Mouse (Mus musculus): ENCODE data around the gene Unc93b1. TPM values are rescaled to one million over a fixed set of nuclear protein-coding genes. Genes with fewer than 3 reads are reported as not detected.

Unc93b1 gene
- polyA plus RNA-seq, 1 experiment from 2014 or later: 12.4 TPM

DNA sequence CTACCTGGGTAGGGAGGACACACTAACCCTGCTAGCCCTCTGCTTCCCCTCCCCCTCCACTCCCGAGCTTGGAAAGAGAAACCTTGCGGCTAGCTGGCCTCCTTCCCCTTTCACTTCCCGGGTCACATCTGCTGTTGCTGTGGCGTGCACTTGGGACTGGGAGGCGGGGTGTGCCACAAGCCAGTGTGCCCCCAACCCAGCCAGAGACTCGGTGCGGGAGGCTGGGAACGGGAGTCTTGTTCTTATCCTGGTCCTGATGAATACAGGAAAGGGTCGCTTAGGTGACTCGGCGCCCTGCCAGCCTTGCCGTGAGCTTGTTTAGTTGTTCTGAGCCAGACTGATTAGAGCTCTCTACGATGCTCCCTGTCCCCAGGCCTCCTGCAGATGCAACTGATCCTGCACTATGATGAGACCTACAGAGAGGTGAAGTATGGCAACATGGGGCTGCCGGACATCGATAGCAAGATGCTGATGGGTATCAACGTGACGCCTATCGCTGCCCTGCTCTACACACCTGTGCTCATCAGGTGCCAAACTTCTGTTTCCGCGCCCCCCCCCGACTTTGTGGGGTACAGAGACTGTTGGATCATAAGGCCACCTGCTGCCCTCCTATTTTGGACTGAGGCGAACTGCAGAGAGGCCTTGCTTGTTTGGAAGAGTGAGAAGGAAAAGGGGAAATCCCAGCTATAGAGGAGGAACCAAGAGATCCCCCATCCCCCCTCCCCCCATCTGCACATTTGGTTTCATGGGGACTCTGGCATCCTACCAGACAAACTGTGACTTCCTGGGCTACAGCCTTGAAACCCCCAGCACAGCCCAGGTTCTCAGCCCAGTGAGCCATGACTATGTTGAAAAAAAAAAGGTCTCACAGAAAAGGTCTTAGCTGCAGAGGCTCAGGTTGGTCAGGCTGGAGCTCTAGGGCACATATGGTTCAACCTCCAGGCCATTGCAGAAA, 1.2 kb downstream of the Unc93b1 start:
- peak overlapping the region; percentile 89 for H3K4me2 ChIP-seq (replicated peaks; ENCODE audit: low read depth, low read length)
- H3K9ac ChIP-seq (ENCODE audit: low read depth, low read length): peak overlapping the region; percentile 59
- no peaks in the 10 kb centered on the region for H3K36me3 ChIP-seq (ENCODE audit: control insufficient read depth, insufficient read depth, low read length)
- 0 out of 2 replicates have a peak, but pooled peaks have one; percentile 17 for ATAC-seq (ENCODE audit: low FRiP score, low TSS enrichment)
- WGBS: 6% methylated on average over 22 of the region's 22 CpGs
- peak overlapping the region; percentile 50 for H3K4me3 ChIP-seq (ENCODE audit: low read length)
- no peaks in the 10 kb centered on the region for H3K27me3 ChIP-seq (ENCODE audit: control insufficient read depth, insufficient read depth, low read length)
- no peak overlapping the region for H3K27ac ChIP-seq (ENCODE audit: low read depth, low read length)
- peaks cover 6% of the 10 kb centered on the region; the same call in 1 of the 2 replicates for H3K4me1 ChIP-seq (ENCODE audit: control insufficient read depth, insufficient read depth, low read length)
- no peaks in the 10 kb centered on the region for H3K9me3 ChIP-seq (ENCODE audit: control insufficient read depth, low read length)

DNA sequence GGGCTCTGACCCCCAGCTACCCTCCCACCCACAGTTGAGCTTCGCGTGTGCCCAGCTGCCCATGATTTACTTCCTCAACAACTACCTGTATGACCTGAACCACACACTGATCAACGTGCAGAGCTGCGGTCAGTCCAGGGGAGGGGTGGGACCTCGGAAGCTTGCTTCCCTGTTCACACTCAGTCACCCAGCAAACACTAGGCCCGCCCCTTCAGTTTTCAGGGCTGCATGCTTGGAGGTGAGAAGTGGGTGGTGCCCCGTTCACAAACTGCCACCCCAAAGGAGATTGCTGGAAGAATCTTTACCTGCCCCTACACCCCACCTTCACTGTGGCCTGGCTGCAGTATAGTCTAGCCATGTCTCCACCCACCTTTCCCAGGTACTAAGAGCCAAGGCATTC, 7.3 kb downstream of the Unc93b1 start:
- no peak for ATAC-seq (ENCODE audit: low FRiP score, low TSS enrichment)
- Histone ChIP-seq H3K4me1 (ENCODE audit: control insufficient read depth, insufficient read depth, low read length) (no peaks in the 10 kb centered on the region), H3K4me3 (ENCODE audit: low read length) (no peak overlapping the region), H3K27me3 (ENCODE audit: control insufficient read depth, insufficient read depth, low read length) (no peaks in the 10 kb centered on the region), H3K36me3 (ENCODE audit: control insufficient read depth, insufficient read depth, low read length) (no peaks in the 10 kb centered on the region), H3K9ac (ENCODE audit: low read depth, low read length) (no peak overlapping the region), H3K4me2 (replicated peaks; ENCODE audit: low read depth, low read length) (no peak overlapping the region), H3K27ac (ENCODE audit: low read depth, low read length) (no peak overlapping the region), H3K9me3 (ENCODE audit: control insufficient read depth, low read length) (no peaks in the 10 kb centered on the region)
- WGBS: 86% methylated on average over 7 of the region's 7 CpGs

- no peaks in the 10 kb centered on the region for H3K9me3 ChIP-seq (ENCODE audit: control insufficient read depth, low read length)
- no peak overlapping the region for H3K27ac ChIP-seq (ENCODE audit: low read depth, low read length)
- 0 out of 2 replicates have a peak, but pooled peaks have one; percentile 28 for ATAC-seq (ENCODE audit: low FRiP score, low TSS enrichment)
- H3K4me2 ChIP-seq (replicated peaks; ENCODE audit: low read depth, low read length): peak overlapping the region; percentile 25
- no peaks in the 10 kb centered on the region for H3K4me1 ChIP-seq (ENCODE audit: control insufficient read depth, insufficient read depth, low read length)
- no peaks in the 10 kb centered on the region for H3K36me3 ChIP-seq (ENCODE audit: control insufficient read depth, insufficient read depth, low read length)
- H3K4me3 ChIP-seq (ENCODE audit: low read length): no peak overlapping the region
- 23% methylated on average over 27 of the region's 27 CpGs for WGBS
- no peaks in the 10 kb centered on the region for H3K27me3 ChIP-seq (ENCODE audit: control insufficient read depth, insufficient read depth, low read length)
- H3K9ac ChIP-seq (ENCODE audit: low read depth, low read length): no peak overlapping the region
Measured at GRCm38 (mm10) chr19:3942986-3943735, 8.2 kb downstream of the Unc93b1 start.

- Histone ChIP-seq H3K4me2 (replicated peaks; ENCODE audit: low read depth, low read length) (no peak overlapping the region), H3K27ac (ENCODE audit: low read depth, low read length) (no peak overlapping the region), H3K9ac (ENCODE audit: low read depth, low read length) (no peak overlapping the region), H3K27me3 (ENCODE audit: control insufficient read depth, insufficient read depth, low read length) (no peaks in the 10 kb centered on the region), H3K4me1 (ENCODE audit: control insufficient read depth, insufficient read depth, low read length) (no peaks in the 10 kb centered on the region), H3K4me3 (ENCODE audit: low read length) (no peak overlapping the region), H3K36me3 (ENCODE audit: control insufficient read depth, insufficient read depth, low read length) (no peaks in the 10 kb centered on the region), H3K9me3 (ENCODE audit: control insufficient read depth, low read length) (no peaks in the 10 kb centered on the region)
- WGBS: 27% methylated on average over 10 of the region's 10 CpGs
- ATAC-seq (ENCODE audit: low FRiP score, low TSS enrichment): peak; percentile 32; the same call in 1 of the 2 replicates
Measured at GRCm38 (mm10) chr19:3945872-3946564, 11.0 kb downstream of the Unc93b1 start.

DNA sequence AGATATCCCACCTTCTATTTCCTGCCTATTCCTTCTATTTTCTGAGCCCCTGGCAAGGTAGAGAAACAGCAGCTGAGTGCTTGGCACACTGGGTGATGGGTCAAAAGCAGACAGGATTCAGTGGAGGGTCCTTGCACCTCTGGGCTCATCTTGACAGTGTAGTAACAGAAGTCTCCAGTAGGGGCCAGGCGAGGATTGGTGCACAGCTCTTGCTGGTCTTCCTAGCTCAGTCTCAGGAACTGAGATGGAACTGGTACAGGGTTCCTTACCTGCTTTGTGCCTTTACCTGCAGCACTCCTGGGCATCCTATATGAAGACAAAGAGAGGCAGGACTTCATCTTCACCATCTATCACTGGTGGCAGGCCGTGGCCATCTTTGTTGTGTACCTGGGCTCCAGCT, 11.7 kb downstream of the Unc93b1 start:
- Histone ChIP-seq H3K9ac (ENCODE audit: low read depth, low read length) (no peak overlapping the region), H3K4me1 (ENCODE audit: control insufficient read depth, insufficient read depth, low read length) (no peaks in the 10 kb centered on the region), H3K27me3 (ENCODE audit: control insufficient read depth, insufficient read depth, low read length) (no peaks in the 10 kb centered on the region), H3K4me3 (ENCODE audit: low read length) (no peak overlapping the region), H3K36me3 (ENCODE audit: control insufficient read depth, insufficient read depth, low read length) (no peaks in the 10 kb centered on the region), H3K9me3 (ENCODE audit: control insufficient read depth, low read length) (no peaks in the 10 kb centered on the region), H3K4me2 (replicated peaks; ENCODE audit: low read depth, low read length) (no peak overlapping the region), H3K27ac (ENCODE audit: low read depth, low read length) (no peak overlapping the region)
- ATAC-seq (ENCODE audit: low FRiP score, low TSS enrichment): 0 out of 2 replicates have a peak, but pooled peaks have one; percentile 61
- 17% methylated on average over 2 of the region's 2 CpGs for whole genome bisulfite sequencing

GRCm38 (mm10) chr19:3947813-3948212, 12.8 kb downstream of the Unc93b1 start:
- WGBS: 74% methylated on average over 3 of the region's 3 CpGs
- Histone ChIP-seq H3K27me3 (ENCODE audit: control insufficient read depth, insufficient read depth, low read length) (no peaks in the 10 kb centered on the region), H3K36me3 (ENCODE audit: control insufficient read depth, insufficient read depth, low read length) (no peaks in the 10 kb centered on the region), H3K4me2 (replicated peaks; ENCODE audit: low read depth, low read length) (no peak overlapping the region), H3K4me1 (ENCODE audit: control insufficient read depth, insufficient read depth, low read length) (no peaks in the 10 kb centered on the region), H3K9ac (ENCODE audit: low read depth, low read length) (no peak overlapping the region), H3K27ac (ENCODE audit: low read depth, low read length) (no peak overlapping the region), H3K9me3 (ENCODE audit: control insufficient read depth, low read length) (no peaks in the 10 kb centered on the region), H3K4me3 (ENCODE audit: low read length) (no peak overlapping the region)
- ATAC-seq (ENCODE audit: low FRiP score, low TSS enrichment): no peak

- Histone ChIP-seq H3K4me3 (ENCODE audit: low read length) (no peak overlapping the region), H3K9ac (ENCODE audit: low read depth, low read length) (no peak overlapping the region), H3K36me3 (ENCODE audit: control insufficient read depth, insufficient read depth, low read length) (no peaks in the 10 kb centered on the region), H3K4me1 (ENCODE audit: control insufficient read depth, insufficient read depth, low read length) (no peaks in the 10 kb centered on the region), H3K9me3 (ENCODE audit: control insufficient read depth, low read length) (no peaks in the 10 kb centered on the region), H3K27ac (ENCODE audit: low read depth, low read length) (no peak overlapping the region), H3K27me3 (ENCODE audit: control insufficient read depth, insufficient read depth, low read length) (no peaks in the 10 kb centered on the region), H3K4me2 (replicated peaks; ENCODE audit: low read depth, low read length) (no peak overlapping the region)
- ATAC-seq (ENCODE audit: low FRiP score, low TSS enrichment): no peak
- WGBS: 68% methylated on average over 14 of the region's 14 CpGs
Measured at GRCm38 (mm10) chr19:3948546-3948945, 13.6 kb downstream of the Unc93b1 start.

GRCm38 (mm10) chr19:3950331-3950730, 15.3 kb downstream of the Unc93b1 start:
- WGBS: 74% methylated on average over 3 of the region's 3 CpGs

More at GRCm38 (mm10) chr19:3950331-3950730, 15.3 kb downstream of the Unc93b1 start:
- no peak overlapping the region for H3K4me2 ChIP-seq (replicated peaks; ENCODE audit: low read depth, low read length)
- no peaks in the 10 kb centered on the region for H3K4me1 ChIP-seq (ENCODE audit: control insufficient read depth, insufficient read depth, low read length)
- H3K9ac ChIP-seq (ENCODE audit: low read depth, low read length): no peak overlapping the region
- H3K9me3 ChIP-seq (ENCODE audit: control insufficient read depth, low read length): no peaks in the 10 kb centered on the region
- ATAC-seq (ENCODE audit: low FRiP score, low TSS enrichment): no peak
- no peak overlapping the region for H3K4me3 ChIP-seq (ENCODE audit: low read length)
- no peak overlapping the region for H3K27ac ChIP-seq (ENCODE audit: low read depth, low read length)
- no peaks in the 10 kb centered on the region for H3K36me3 ChIP-seq (ENCODE audit: control insufficient read depth, insufficient read depth, low read length)
- no peaks in the 10 kb centered on the region for H3K27me3 ChIP-seq (ENCODE audit: control insufficient read depth, insufficient read depth, low read length)

Measured in kidney, embryonic 14.5 days (tissue).